Mouse (Mus musculus): ENCODE measurements around the gene Tldc2. TPM values are rescaled to one million over a fixed set of nuclear protein-coding genes. Genes with fewer than 3 reads are reported as not detected.
A peak's percentile ranks its signal among the peaks of the same experiment; 100 is the strongest.

The Tldc2 gene
- polyA plus RNA-seq, 1 experiment from 2014 or later, result not detected

DNA sequence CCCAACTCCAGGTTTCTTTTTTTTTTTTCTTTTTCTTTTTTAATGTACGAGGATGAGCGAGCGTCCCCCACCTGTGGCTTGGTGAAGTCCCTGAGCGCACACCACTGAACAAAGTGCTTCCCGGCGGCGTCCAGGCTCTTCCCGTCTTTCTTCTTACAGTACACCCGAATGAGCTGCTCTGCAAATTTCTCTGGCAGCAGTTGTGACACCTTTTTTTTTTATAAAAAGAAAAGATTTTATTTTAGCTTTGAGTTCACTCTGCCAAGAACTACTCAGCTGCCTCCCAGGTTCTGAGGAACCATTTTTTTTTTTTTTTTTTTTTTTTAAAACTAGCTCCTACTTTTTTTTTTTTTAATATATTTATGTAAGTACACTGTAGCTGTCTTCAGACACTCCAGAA lies 14.8 kb downstream of the Tldc2 start:
- H3K36me3 ChIP-seq, result peaks cover 68% of the 10 kb centered on the region

GRCm38 (mm10) chr2:157102256-157102655 lies 15.4 kb downstream of the Tldc2 start:
- H3K4me1 ChIP-seq, result no peaks in the 10 kb centered on the region
- H3K9ac ChIP-seq, result no peak overlapping the region
- H3K36me3 ChIP-seq, result peaks cover 68% of the 10 kb centered on the region
- H3K27me3 ChIP-seq, result no peaks in the 10 kb centered on the region
- WGBS, result 77% methylated on average over 2 of the region's 2 CpGs
- H3K4me3 ChIP-seq, result no peak overlapping the region
- H3K9me3 ChIP-seq, result no peaks in the 10 kb centered on the region
- H3K4me2 ChIP-seq, result no peak overlapping the region
- no peak for ATAC-seq (ENCODE audit: insufficient number of reproducible peaks, insufficient read depth, low FRiP score, low TSS enrichment, low read depth)
- no peak overlapping the region for H3K27ac ChIP-seq

More for the DNA sequence above, 14.8 kb downstream of the Tldc2 start:
- H3K4me2 ChIP-seq, result no peak overlapping the region
- H3K4me3 ChIP-seq, result no peak overlapping the region
- H3K9me3 ChIP-seq, result no peaks in the 10 kb centered on the region
- no peak overlapping the region for H3K27ac ChIP-seq
- ATAC-seq (ENCODE audit: insufficient number of reproducible peaks, insufficient read depth, low FRiP score, low TSS enrichment, low read depth), result no peak
- WGBS, result 97% methylated on average over 9 of the region's 9 CpGs
- H3K9ac ChIP-seq, result no peak overlapping the region
- H3K4me1 ChIP-seq, result no peaks in the 10 kb centered on the region
- no peaks in the 10 kb centered on the region for H3K27me3 ChIP-seq

DNA sequence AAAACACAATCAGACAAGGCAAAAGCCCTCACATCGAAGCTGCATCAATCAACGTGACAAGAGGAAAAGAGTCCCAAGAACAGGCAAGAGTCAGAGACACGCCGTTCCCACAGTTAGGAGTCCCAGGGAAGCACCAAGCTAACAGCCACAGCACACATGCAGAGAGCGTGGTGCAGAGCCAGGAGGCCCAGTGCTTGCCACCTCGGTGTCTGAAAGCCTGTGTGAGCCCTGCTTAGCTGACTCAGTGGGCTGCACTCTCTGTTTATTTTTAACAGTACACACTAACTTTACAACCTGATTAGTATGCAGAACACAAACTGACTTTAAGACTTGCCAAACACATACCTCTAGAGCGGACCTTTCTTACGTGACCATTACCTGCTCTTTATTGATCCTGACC lies 17.6 kb downstream of the Tldc2 start:
- Histone ChIP-seq H3K4me2 (no peak overlapping the region), H3K9ac (no peak overlapping the region), H3K27ac (no peak overlapping the region), H3K4me3 (no peak overlapping the region), H3K27me3 (no peaks in the 10 kb centered on the region), H3K36me3 (peaks cover 70% of the 10 kb centered on the region), H3K4me1 (no peaks in the 10 kb centered on the region), H3K9me3 (no peaks in the 10 kb centered on the region)
- 91% methylated on average over 8 of the region's 8 CpGs for WGBS
- ATAC-seq (ENCODE audit: insufficient number of reproducible peaks, insufficient read depth, low FRiP score, low TSS enrichment, low read depth), result no peak

DNA sequence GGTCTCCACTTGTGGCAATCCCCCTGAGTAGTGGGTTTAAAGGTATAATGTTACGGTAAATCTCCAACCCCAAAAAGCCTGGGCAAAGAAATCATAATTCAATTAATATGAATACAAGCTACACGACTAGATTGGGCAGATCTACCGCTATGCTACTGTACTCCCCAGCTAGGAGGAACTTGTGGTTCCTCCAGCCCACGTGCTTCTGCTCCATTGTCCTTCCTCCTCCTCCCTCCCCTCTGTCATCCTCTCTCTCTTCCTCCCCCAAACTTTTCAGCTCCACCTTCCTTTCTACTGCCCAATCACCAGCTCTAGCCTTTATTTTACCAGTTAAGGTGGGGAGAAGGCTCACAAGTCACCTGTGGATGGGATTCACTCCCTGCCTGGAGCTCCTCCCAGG lies 21.4 kb downstream of the Tldc2 start:
- Histone ChIP-seq H3K4me1 (no peaks in the 10 kb centered on the region), H3K4me2 (no peak overlapping the region), H3K9me3 (no peaks in the 10 kb centered on the region), H3K9ac (no peak overlapping the region), H3K27me3 (no peaks in the 10 kb centered on the region), H3K4me3 (no peak overlapping the region), H3K27ac (no peak overlapping the region), H3K36me3 (peaks cover 65% of the 10 kb centered on the region)
- ATAC-seq (ENCODE audit: insufficient number of reproducible peaks, insufficient read depth, low FRiP score, low TSS enrichment, low read depth), result no peak
- WGBS, result 83% methylated on average over 4 of the region's 4 CpGs

- Histone ChIP-seq H3K4me1 (no peaks in the 10 kb centered on the region), H3K9ac (no peak overlapping the region), H3K4me2 (no peak overlapping the region), H3K4me3 (no peak overlapping the region), H3K9me3 (no peaks in the 10 kb centered on the region), H3K27ac (no peak overlapping the region), H3K27me3 (no peaks in the 10 kb centered on the region), H3K36me3 (peaks cover 47% of the 10 kb centered on the region)
- WGBS, result 19% methylated on average over 3 of the region's 3 CpGs
- no peak for ATAC-seq (ENCODE audit: insufficient number of reproducible peaks, insufficient read depth, low FRiP score, low TSS enrichment, low read depth)
Measured at GRCm38 (mm10) chr2:157116964-157117363, 30.1 kb downstream of the Tldc2 start.

GRCm38 (mm10) chr2:157118556-157118955 lies 31.7 kb downstream of the Tldc2 start:
- no peak overlapping the region for H3K4me2 ChIP-seq
- H3K4me1 ChIP-seq, result no peaks in the 10 kb centered on the region
- H3K9me3 ChIP-seq, result no peaks in the 10 kb centered on the region
- no peak for ATAC-seq (ENCODE audit: insufficient number of reproducible peaks, insufficient read depth, low FRiP score, low TSS enrichment, low read depth)
- no peak overlapping the region for H3K27ac ChIP-seq
- H3K36me3 ChIP-seq, result peaks cover 37% of the 10 kb centered on the region
- H3K9ac ChIP-seq, result no peak overlapping the region
- WGBS, result 91% methylated on average over 4 of the region's 4 CpGs
- H3K4me3 ChIP-seq, result no peak overlapping the region
- H3K27me3 ChIP-seq, result no peaks in the 10 kb centered on the region

DNA sequence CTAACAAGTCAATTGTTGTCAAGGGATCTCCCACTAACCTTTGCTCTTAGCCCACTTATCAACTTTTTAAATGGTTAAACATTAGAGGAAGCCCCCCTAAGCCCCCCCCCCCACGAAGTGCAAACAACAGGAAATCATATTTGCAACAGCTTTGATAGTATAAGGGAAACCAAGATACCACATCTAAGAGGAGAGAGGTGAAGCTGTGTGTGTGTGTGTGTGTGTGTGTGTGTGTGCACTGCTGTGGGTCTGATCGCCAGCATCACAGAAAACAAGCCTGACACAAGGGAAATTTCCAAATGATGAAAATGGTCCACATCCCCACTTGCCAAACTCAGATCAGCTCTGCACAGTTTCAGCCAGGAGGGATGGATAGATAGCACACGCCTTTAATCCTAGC lies 32.2 kb downstream of the Tldc2 start:
- H3K27ac ChIP-seq, result no peak overlapping the region
- no peak overlapping the region for H3K9ac ChIP-seq
- no peak overlapping the region for H3K4me3 ChIP-seq
- no peaks in the 10 kb centered on the region for H3K27me3 ChIP-seq
- WGBS, result 66% methylated on average over 3 of the region's 3 CpGs
- no peaks in the 10 kb centered on the region for H3K4me1 ChIP-seq
- no peak overlapping the region for H3K4me2 ChIP-seq
- H3K36me3 ChIP-seq, result peaks cover 31% of the 10 kb centered on the region
- no peaks in the 10 kb centered on the region for H3K9me3 ChIP-seq
- no peak for ATAC-seq (ENCODE audit: insufficient number of reproducible peaks, insufficient read depth, low FRiP score, low TSS enrichment, low read depth)

DNA sequence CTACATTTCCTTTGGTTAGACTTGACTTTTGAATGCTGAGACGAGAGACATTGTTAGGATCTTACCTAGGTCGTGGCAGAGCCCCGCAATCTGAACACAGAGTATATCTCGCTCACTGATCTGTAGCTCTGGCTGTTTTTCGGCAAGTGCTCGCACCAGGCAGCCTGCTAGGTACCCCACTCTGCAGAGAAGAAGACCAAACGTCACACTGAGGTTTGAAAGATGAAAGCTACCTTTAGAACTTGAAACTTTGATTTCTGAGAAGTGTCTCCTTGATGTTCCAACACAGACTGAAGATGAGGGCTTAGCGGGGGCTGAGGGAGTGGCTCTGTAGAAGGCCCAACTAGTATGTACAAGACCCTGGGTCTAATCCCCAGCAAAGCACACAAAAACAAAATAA lies 34.9 kb downstream of the Tldc2 start:
- H3K9ac ChIP-seq, result no peak overlapping the region
- H3K36me3 ChIP-seq, result peaks cover 37% of the 10 kb centered on the region
- no peak overlapping the region for H3K4me2 ChIP-seq
- no peak for ATAC-seq (ENCODE audit: insufficient number of reproducible peaks, insufficient read depth, low FRiP score, low TSS enrichment, low read depth)
- WGBS, result 88% methylated on average over 8 of the region's 8 CpGs
- H3K9me3 ChIP-seq, result no peaks in the 10 kb centered on the region
- H3K27me3 ChIP-seq, result no peaks in the 10 kb centered on the region
- H3K4me1 ChIP-seq, result no peaks in the 10 kb centered on the region
- H3K4me3 ChIP-seq, result no peak overlapping the region
- H3K27ac ChIP-seq, result no peak overlapping the region

DNA sequence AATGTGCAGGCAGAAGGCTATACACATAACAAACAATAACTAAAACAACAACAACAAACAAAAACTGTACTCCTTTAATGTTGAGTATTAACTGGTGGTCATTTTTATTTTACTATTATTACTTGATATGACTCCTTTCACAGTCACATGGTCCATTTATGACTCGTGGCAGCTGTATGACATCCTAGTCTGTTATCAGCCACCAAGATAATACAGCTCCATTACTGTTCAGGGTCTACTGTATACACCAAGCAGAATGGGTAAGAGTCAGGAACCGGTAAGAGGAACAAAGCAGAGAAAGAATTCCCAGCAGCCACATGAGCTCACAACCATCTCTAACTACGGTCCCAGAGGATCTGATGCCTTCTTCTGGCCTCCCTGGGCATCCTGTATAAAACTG lies 38.4 kb downstream of the Tldc2 start:
- no peak overlapping the region for H3K9ac ChIP-seq
- no peak overlapping the region for H3K27ac ChIP-seq
- H3K27me3 ChIP-seq, result no peaks in the 10 kb centered on the region
- H3K4me2 ChIP-seq, result no peak overlapping the region
- no peak for ATAC-seq (ENCODE audit: insufficient number of reproducible peaks, insufficient read depth, low FRiP score, low TSS enrichment, low read depth)
- H3K4me1 ChIP-seq, result no peaks in the 10 kb centered on the region
- H3K4me3 ChIP-seq, result no peak overlapping the region
- H3K9me3 ChIP-seq, result no peaks in the 10 kb centered on the region
- H3K36me3 ChIP-seq, result peaks cover 29% of the 10 kb centered on the region
- 93% methylated on average over 3 of the region's 3 CpGs for WGBS

DNA sequence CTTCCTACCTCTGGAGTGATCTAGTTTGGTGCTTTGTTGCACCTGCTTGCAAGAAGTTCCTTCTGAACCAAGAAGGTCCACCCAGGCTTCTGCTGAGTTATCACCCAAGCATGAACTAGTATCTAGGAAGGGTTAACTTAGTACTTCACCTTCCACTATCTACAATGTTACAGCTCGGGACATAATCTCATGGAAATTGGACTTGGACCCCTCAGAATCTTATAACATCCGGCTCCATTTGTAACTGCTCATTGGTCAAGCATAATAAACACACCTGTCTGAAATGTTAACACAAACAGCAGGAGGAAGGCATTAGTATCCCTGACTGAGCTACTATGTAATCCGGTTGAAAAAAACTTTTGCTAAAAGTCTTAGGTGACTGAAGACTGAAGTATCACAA lies 40.5 kb downstream of the Tldc2 start:
- no peaks in the 10 kb centered on the region for H3K4me1 ChIP-seq
- H3K27ac ChIP-seq, result no peak overlapping the region
- H3K36me3 ChIP-seq, result peaks cover 20% of the 10 kb centered on the region
- no peak overlapping the region for H3K4me3 ChIP-seq
- no peak for ATAC-seq (ENCODE audit: insufficient number of reproducible peaks, insufficient read depth, low FRiP score, low TSS enrichment, low read depth)
- no peaks in the 10 kb centered on the region for H3K27me3 ChIP-seq
- H3K4me2 ChIP-seq, result no peak overlapping the region
- no peak overlapping the region for H3K9ac ChIP-seq
- 85% methylated on average over 3 of the region's 3 CpGs for WGBS
- H3K9me3 ChIP-seq, result no peaks in the 10 kb centered on the region

GRCm38 (mm10) chr2:157128072-157128471 lies 41.2 kb downstream of the Tldc2 start:
- no peaks in the 10 kb centered on the region for H3K4me1 ChIP-seq
- H3K4me3 ChIP-seq, result no peak overlapping the region
- 59% methylated on average over 4 of the region's 4 CpGs for WGBS
- no peak overlapping the region for H3K4me2 ChIP-seq
- no peaks in the 10 kb centered on the region for H3K27me3 ChIP-seq
- H3K9ac ChIP-seq, result no peak overlapping the region
- peaks cover 20% of the 10 kb centered on the region for H3K36me3 ChIP-seq
- no peak overlapping the region for H3K27ac ChIP-seq
- no peaks in the 10 kb centered on the region for H3K9me3 ChIP-seq
- ATAC-seq (ENCODE audit: insufficient number of reproducible peaks, insufficient read depth, low FRiP score, low TSS enrichment, low read depth), result no peak

DNA sequence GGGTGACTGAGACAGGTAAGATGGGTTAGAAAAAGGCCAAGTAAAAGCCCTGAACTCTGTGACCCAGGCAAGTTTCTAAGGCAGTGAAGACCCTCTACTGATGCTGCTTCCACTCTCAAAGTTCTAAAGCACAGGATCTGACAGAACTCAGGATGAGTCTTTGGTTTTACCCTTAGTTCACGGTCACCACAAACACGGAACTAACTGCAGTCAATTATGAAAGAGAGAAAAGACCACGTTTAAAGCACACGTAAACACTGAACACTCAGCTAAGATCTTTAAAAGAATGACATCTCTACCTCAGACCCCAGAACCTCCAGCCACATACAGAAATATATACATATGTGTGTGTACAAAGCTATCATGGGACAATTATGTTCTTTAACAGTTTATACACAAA lies 42.2 kb downstream of the Tldc2 start:
- no peak overlapping the region for H3K9ac ChIP-seq
- no peaks in the 10 kb centered on the region for H3K9me3 ChIP-seq
- H3K36me3 ChIP-seq, result peaks cover 20% of the 10 kb centered on the region
- no peak overlapping the region for H3K4me3 ChIP-seq
- no peaks in the 10 kb centered on the region for H3K27me3 ChIP-seq
- no peak for ATAC-seq (ENCODE audit: insufficient number of reproducible peaks, insufficient read depth, low FRiP score, low TSS enrichment, low read depth)
- 83% methylated on average over 4 of the region's 4 CpGs for WGBS
- H3K27ac ChIP-seq, result no peak overlapping the region
- H3K4me1 ChIP-seq, result peaks cover 5% of the 10 kb centered on the region
- H3K4me2 ChIP-seq, result no peak overlapping the region

GRCm38 (mm10) chr2:157129601-157130164 lies 42.8 kb downstream of the Tldc2 start:
- H3K27ac ChIP-seq, result no peak overlapping the region
- 76% methylated on average over 11 of the region's 11 CpGs for WGBS
- no peak overlapping the region for H3K4me3 ChIP-seq
- no peak for ATAC-seq (ENCODE audit: insufficient number of reproducible peaks, insufficient read depth, low FRiP score, low TSS enrichment, low read depth)
- H3K9ac ChIP-seq, result 0 out of 2 replicates have a peak overlapping the region, but pooled peaks have one; percentile 27
- no peaks in the 10 kb centered on the region for H3K9me3 ChIP-seq
- no peaks in the 10 kb centered on the region for H3K27me3 ChIP-seq
- H3K4me2 ChIP-seq, result no peak overlapping the region
- H3K36me3 ChIP-seq, result peaks cover 18% of the 10 kb centered on the region
- peaks cover 8% of the 10 kb centered on the region for H3K4me1 ChIP-seq
